ENCODE assay signal across 8 mouse cellular contexts in genomic region chr15:96708976-96709490, GRCm38 (mm10). TPM values are rescaled to one million over a fixed set of nuclear protein-coding genes. Genes with fewer than 3 reads are reported as not detected.
DNase-seq lines count a peak whose midpoint lies in the region; ATAC-seq and TF ChIP-seq lines count a peak whose summit lies in the region.

No protein-coding gene starts in this region.

- 34% methylated on average over 14 of the region's 14 CpGs for WGBS in forebrain, embryonic 11.5 days
- 32% methylated on average over 14 of the region's 14 CpGs for WGBS in limb, embryonic 10.5 days
- 23% methylated on average over 14 of the region's 14 CpGs for WGBS in neural tube, embryonic 13.5 days

- peak overlapping the region; percentile 98 for H3K27ac ChIP-seq in gastrocnemius, adult 2 months
- peak overlapping the region; percentile 75 for H3K27ac ChIP-seq in forebrain, embryonic 11.5 days (ENCODE audit: low read depth, low read length)
- H3K27ac ChIP-seq in limb, embryonic 10.5 days = peak overlapping the region; percentile 99
- peak overlapping the region; percentile 96 for H3K27ac ChIP-seq in neural tube, embryonic 13.5 days (replicated peaks)

- peak overlapping the region; percentile 71 for H3K9ac ChIP-seq in forebrain, embryonic 11.5 days (ENCODE audit: low read length)
- H3K9ac ChIP-seq in neural tube, embryonic 13.5 days = peak overlapping the region; percentile 77

- DNase-seq in gastrocnemius, adult 2 months = no peak
- DNase-seq in gastrocnemius, postnatal 25 days = no peak
- DNase-seq in G1E (ENCODE audit: low spot score) = no peak
- no peak for DNase-seq in forebrain, embryonic 11.5 days (ENCODE audit: low spot score)
- DNase-seq in limb, embryonic 10.5 days (ENCODE audit: low spot score) = no peak
- no peak for DNase-seq in layer of hippocampus, adult 8-10 months (ENCODE audit: low spot score in 2 of 2)
- no peak for DNase-seq in T-cell, adult 2 months (ENCODE audit: low spot score)

- peak overlapping the region; percentile 79 for H3K4me3 ChIP-seq in gastrocnemius, adult 2 months
- H3K4me3 ChIP-seq in G1E (ENCODE audit: low read depth, low read length) = peak overlapping the region; percentile 80
- H3K4me3 ChIP-seq in forebrain, embryonic 11.5 days (ENCODE audit: low read depth, low read length) = peak overlapping the region; percentile 45
- H3K4me3 ChIP-seq in limb, embryonic 10.5 days = peak overlapping the region; percentile 67
- H3K4me3 ChIP-seq in neural tube, embryonic 13.5 days = peak overlapping the region; percentile 55

- peaks cover 6% of the 10 kb centered on the region; the same call in 1 of the 2 replicates for H3K27me3 ChIP-seq in G1E (ENCODE audit: insufficient read depth, low read length)
- H3K27me3 ChIP-seq in forebrain, embryonic 11.5 days (ENCODE audit: control insufficient read depth, insufficient read depth, low read length) = no peaks in the 10 kb centered on the region
- no peaks in the 10 kb centered on the region for H3K27me3 ChIP-seq in limb, embryonic 10.5 days (ENCODE audit: low read depth, poor library complexity, severe bottlenecking)
- no peaks in the 10 kb centered on the region for H3K27me3 ChIP-seq in neural tube, embryonic 13.5 days

- peaks cover 28% of the 10 kb centered on the region for H3K4me1 ChIP-seq in G1E (ENCODE audit: insufficient read depth, low read depth, low read length)
- no peaks in the 10 kb centered on the region for H3K4me1 ChIP-seq in forebrain, embryonic 11.5 days (replicated peaks; ENCODE audit: control insufficient read depth, insufficient read depth, low read length)
- H3K4me1 ChIP-seq in limb, embryonic 10.5 days = peaks cover 26% of the 10 kb centered on the region
- peaks cover 13% of the 10 kb centered on the region for H3K4me1 ChIP-seq in neural tube, embryonic 13.5 days (replicated peaks)

- H3K36me3 ChIP-seq in G1E (replicated peaks) = no peaks in the 10 kb centered on the region
- no peaks in the 10 kb centered on the region for H3K36me3 ChIP-seq in forebrain, embryonic 11.5 days (ENCODE audit: control insufficient read depth, insufficient read depth, low read length)
- H3K36me3 ChIP-seq in limb, embryonic 10.5 days = no peaks in the 10 kb centered on the region
- no peaks in the 10 kb centered on the region for H3K36me3 ChIP-seq in neural tube, embryonic 13.5 days

- no peak for ATAC-seq in G1E (ENCODE audit: extremely low read depth, insufficient number of reproducible peaks, low FRiP score, poor library complexity, severe bottlenecking)
- ATAC-seq in forebrain, embryonic 11.5 days (replicated peaks; ENCODE audit: low FRiP score) = peak; percentile 83
- ATAC-seq in neural tube, embryonic 13.5 days (ENCODE audit: low read depth) = peak; percentile 88

- intact Hi-C loops in gastrocnemius, adult 2 months (cut with DNase I) = loop anchor here (5.0 to 10.0 kb wide), 2 partner anchors 208 to 476 kb away; no protein-coding TSS in a partner anchor

- H3K4me2 ChIP-seq in forebrain, embryonic 11.5 days (ENCODE audit: low read depth, low read length, severe bottlenecking) = peak overlapping the region; percentile 84
- H3K4me2 ChIP-seq in neural tube, embryonic 13.5 days = peak overlapping the region; percentile 72

- no peaks in the 10 kb centered on the region for H3K9me3 ChIP-seq in G1E (replicated peaks)
- no peaks in the 10 kb centered on the region for H3K9me3 ChIP-seq in forebrain, embryonic 11.5 days (ENCODE audit: control insufficient read depth, low read length)
- H3K9me3 ChIP-seq in limb, embryonic 10.5 days (replicated peaks) = no peaks in the 10 kb centered on the region
- H3K9me3 ChIP-seq in neural tube, embryonic 13.5 days = no peaks in the 10 kb centered on the region

- TF ChIP-seq CTCF in gastrocnemius, adult 2 months (IDR thresholded peaks at IDR 0.05) = no peak
- TF ChIP-seq CTCF in G1E (IDR thresholded peaks at IDR 0.05; ENCODE audit: low read depth, low read length) = no peak

RNA-seq across cellular contexts. Expression of gene Slc38a2, which starts 9.5 kb away (rescaled TPM):
- 100 to 1,000 TPM; 115 to 116 TPM for total RNA-seq in gastrocnemius, adult 2 months (2021)
- total RNA-seq in gastrocnemius, postnatal 25 days (2021) = 100 to 1,000 TPM in 1 of 2 experiments, 10 to 100 TPM in 1; 73.8 to 112 TPM
- total RNA-seq in G1E (2014; fragmentation: Nextera tagmentation) = 139 and 146 TPM in 2 replicates
- total RNA-seq in G1E (2017) = 82.9 and 104 TPM in 2 replicates
- polyA plus RNA-seq in G1E (2012) = 23.6 and 24.1 TPM in 2 replicates
- 192 and 220 TPM in 2 replicates for polyA plus RNA-seq in forebrain, embryonic 11.5 days (2014; fragmentation: Nextera tagmentation; extraction: Ambion mirVana)
- 173 and 198 TPM in 2 replicates for polyA plus RNA-seq in limb, embryonic 10.5 days (2016; fragmentation: Nextera tagmentation; extraction: Ambion mirVana)
- 118 and 142 TPM in 2 replicates for polyA plus RNA-seq in neural tube, embryonic 13.5 days (2015; fragmentation: Nextera tagmentation; extraction: Ambion mirVana)
- total RNA-seq in layer of hippocampus, adult 8-10 months (2022) = 100 to 1,000 TPM in 1 of 4 experiments, 10 to 100 TPM in 3; 71.8 to 103 (median 85.4) TPM
